Mouse (Mus musculus) spleen, adult 2 months (tissue): ENCODE data around the gene Tnpo2.

Experiments used
- CTCF ChIP-seq: fragments of 200-500 bp; IDR thresholded peaks from 2 replicates; pipeline ENCODE4 v1.5.1; 2011; ENCODE audit warnings: mild to moderate bottlenecking, inconsistent platforms; ENCODE audit not compliant: insufficient read depth, insufficient read length, insufficient replicate concordance; ENCODE audit errors: extremely low read depth
- POLR2A ChIP-seq: fragments of 200-500 bp; IDR thresholded peaks from 2 replicates; pipeline ENCODE4 v1.6.1; 2011; ENCODE audit warnings: low read depth, low read length, inconsistent platforms

GRCm38 (mm10) chr8:85033867-85034266 lies 2.8 kb upstream of the Tnpo2 start:
- no peak for TF ChIP-seq CTCF
- no peak for TF ChIP-seq POLR2A
